In the genomic region with DNA sequence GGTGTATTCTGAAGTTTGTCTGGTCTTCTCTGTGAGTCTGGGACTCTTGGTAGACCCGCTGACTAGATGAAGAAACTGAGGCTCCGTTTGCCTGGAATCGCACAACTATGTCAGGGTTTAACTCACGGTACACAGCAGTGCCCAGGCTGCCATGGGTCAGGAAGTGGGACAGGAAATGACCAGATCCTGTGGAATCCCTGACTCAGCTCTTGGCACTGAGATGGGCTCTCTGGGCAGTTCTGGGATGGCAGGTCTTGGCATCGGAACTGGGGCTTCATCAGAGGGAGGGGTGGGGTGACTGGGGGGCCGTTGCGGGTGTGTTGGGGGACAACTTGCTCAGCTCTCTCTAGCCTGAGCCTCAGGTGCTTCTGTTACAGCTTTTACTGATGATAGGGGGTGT, we compare ENCODE assay signal across 9 mouse cellular contexts. TPM values are rescaled to one million over a fixed set of nuclear protein-coding genes. Genes with fewer than 3 reads are reported as not detected.
DNase-seq lines count a peak whose midpoint lies in the region; ATAC-seq and TF ChIP-seq lines count a peak whose summit lies in the region.
"Had no signal": no experiment of that assay in that cellular context is flagged by ENCODE, and none has a peak within 500 bp of the region (broad histone marks: within the 10 kb centered on the region; RNA-seq: fewer than 3 reads in every experiment).

No protein-coding gene starts in this region.

- 59% methylated on average over 7 of the region's 7 CpGs for WGBS in heart, embryonic 11.5 days (ENCODE audit: insufficient replicate concordance)

- peak; percentile 93 for DNase-seq in 3T3-L1 (ENCODE audit: low read depth, low spot score)
- DNase-seq in MEL (ENCODE audit: low read depth, low spot score): no peak
- peak; percentile 79 to 87 for DNase-seq in kidney, postnatal 25 days
- DNase-seq in left cerebral cortex, postnatal 10 days (ENCODE audit: extremely low spot score in 1 of 2, low spot score in 2 of 2): no peak
- DNase-seq in layer of hippocampus, adult 8-10 months (ENCODE audit: low spot score in 2 of 2): no peak
- no peak for DNase-seq in embryo, embryonic 11 days

- no peaks in the 10 kb centered on the region for H3K79me2 ChIP-seq in MEL (ENCODE audit: control insufficient read depth, insufficient read depth, low read length, poor library complexity)

- no peak for TF ChIP-seq RAD21 in MEL (IDR thresholded peaks at IDR 0.05; ENCODE audit: low read depth, low read length)

- H3K27ac ChIP-seq in MEL (ENCODE audit: control insufficient read depth, low read depth, low read length): peak overlapping the region; percentile 24
- H3K27ac ChIP-seq in heart, embryonic 11.5 days (ENCODE audit: low read depth, low read length): peak overlapping the region; percentile 93

- no peak overlapping the region for H3K9ac ChIP-seq in MEL (ENCODE audit: control insufficient read depth, low read depth, low read length, poor library complexity, severe bottlenecking)
- H3K9ac ChIP-seq in heart, embryonic 11.5 days (ENCODE audit: low read depth, low read length): peak overlapping the region; percentile 35; the same call in 1 of the 2 replicates
- H3K9ac ChIP-seq: limb, embryonic 13.5 days had no signal

- no peak for ATAC-seq in heart, embryonic 11.5 days (replicated peaks; ENCODE audit: insufficient number of reproducible peaks, low FRiP score, low TSS enrichment)
- ATAC-seq in erythroblast, adult 5-6 weeks (replicated peaks; ENCODE audit: low FRiP score, poor library complexity, severe bottlenecking): no peak

- H3K4me2 ChIP-seq in heart, embryonic 11.5 days: peak overlapping the region; percentile 46; the same call in 1 of the 2 replicates
- H3K4me2 ChIP-seq: limb, embryonic 13.5 days had no signal

- H3K36me3 ChIP-seq in MEL (ENCODE audit: control insufficient read depth in 1 of 2, insufficient read depth in 2 of 2, low read length in 2 of 2): peaks cover 0 to 29% of the 10 kb centered on the region in 2 experiments; a peak in 2 of 4 replicates
- peaks cover 3% of the 10 kb centered on the region; the same call in 1 of the 2 replicates for H3K36me3 ChIP-seq in heart, embryonic 11.5 days (ENCODE audit: control insufficient read depth, insufficient read depth, low read length)

- H3K9me3 ChIP-seq in MEL (replicated peaks; ENCODE audit: insufficient read depth, low read length): no peaks in the 10 kb centered on the region
- H3K9me3 ChIP-seq in heart, embryonic 11.5 days (replicated peaks; ENCODE audit: control insufficient read depth, low read length): no peaks in the 10 kb centered on the region
- H3K9me3 ChIP-seq: limb, embryonic 13.5 days had no signal

- no peak for TF ChIP-seq EP300 in MEL (IDR thresholded peaks at IDR 0.05; ENCODE audit: low read depth in 1 of 2, low read length in 2 of 2)

- H3K4me3 ChIP-seq in MEL (ENCODE audit: control insufficient read depth in 1 of 2, insufficient read depth in 1 of 2, low read depth in 2 of 2, low read length in 2 of 2): no peak overlapping the region
- no peak overlapping the region for H3K4me3 ChIP-seq in heart, embryonic 11.5 days (ENCODE audit: low read depth, low read length)
- H3K4me3 ChIP-seq: limb, embryonic 13.5 days had no signal

- no peak for TF ChIP-seq POLR2A in MEL (IDR thresholded peaks at IDR 0.05; ENCODE audit: control insufficient read depth in 1 of 2, insufficient read depth in 1 of 2, low read depth in 1 of 2, low read length in 2 of 2, poor library complexity in 1 of 2)

- H3K4me1 ChIP-seq in MEL (ENCODE audit: control insufficient read depth in 1 of 2, insufficient read depth in 2 of 2, low read length in 2 of 2): peaks cover 13 to 40% of the 10 kb centered on the region in 2 experiments
- peaks cover 68% of the 10 kb centered on the region for H3K4me1 ChIP-seq in heart, embryonic 11.5 days (ENCODE audit: control insufficient read depth, insufficient read depth, low read length)

- no peak for TF ChIP-seq CTCF in MEL (IDR thresholded peaks at IDR 0.05 in 2 of 3, conservative IDR thresholded peaks at IDR 0.05 in 1 of 3; ENCODE audit: control insufficient read depth in 1 of 3, insufficient read depth in 1 of 3, low read depth in 2 of 3, low read length in 3 of 3, poor library complexity in 1 of 3, severe bottlenecking in 1 of 3)

- H3K27me3 ChIP-seq in MEL (ENCODE audit: control insufficient read depth in 1 of 2, insufficient read depth in 2 of 2, low read length in 2 of 2): no peaks in the 10 kb centered on the region
- no peaks in the 10 kb centered on the region for H3K27me3 ChIP-seq in heart, embryonic 11.5 days (ENCODE audit: control insufficient read depth, insufficient read depth, low read length)
- H3K27me3 ChIP-seq: limb, embryonic 13.5 days had no signal

- intact Hi-C loops in left cerebral cortex, postnatal 10 days (cut with DNase I): no loop called here

TF ChIP-seq in MEL, 35 proteins besides CTCF, POLR2A, EP300 and RAD21:
- TF ChIP-seq GATA1 (IDR thresholded peaks at IDR 0.05; ENCODE audit: low read depth, low read length): no peak
- no peak for TF ChIP-seq ZC3H11A (IDR thresholded peaks at IDR 0.05; ENCODE audit: low read depth, low read length)
- TF ChIP-seq POLR2AphosphoS5 (IDR thresholded peaks at IDR 0.05; ENCODE audit: borderline replicate concordance, low read depth, low read length): no peak
- no peak for TF ChIP-seq JUND (IDR thresholded peaks at IDR 0.05; ENCODE audit: low read depth, low read length)
- no peak for TF ChIP-seq CHD1 (IDR thresholded peaks at IDR 0.05; ENCODE audit: low read depth, low read length)
- no peak for TF ChIP-seq ZKSCAN1 (IDR thresholded peaks at IDR 0.05; ENCODE audit: low read depth, low read length)
- no peak for TF ChIP-seq GABPA (IDR thresholded peaks at IDR 0.05; ENCODE audit: low read depth, low read length)
- no peak for TF ChIP-seq ZMIZ1 (IDR thresholded peaks at IDR 0.05; ENCODE audit: low read depth, low read length)
- no peak for TF ChIP-seq RCOR1 (IDR thresholded peaks at IDR 0.05; ENCODE audit: low read depth, low read length)
- TF ChIP-seq MEF2A (IDR thresholded peaks at IDR 0.05; ENCODE audit: extremely low read depth, insufficient replicate concordance, low read depth, low read length, poor library complexity, severe bottlenecking): no peak
- TF ChIP-seq TCF12 (IDR thresholded peaks at IDR 0.05; ENCODE audit: low read depth, low read length): no peak
- no peak for TF ChIP-seq MAX (IDR thresholded peaks at IDR 0.05; ENCODE audit: low read length)
- TF ChIP-seq NELFE (IDR thresholded peaks at IDR 0.05; ENCODE audit: low read depth, low read length): no peak

RNA-seq across cellular contexts. Expression of a gene that starts 10.0 kb away (rescaled TPM):
- 2.3 and 2.5 TPM in 2 replicates for total RNA-seq in MEL (2012; rRNA removed)
- polyA plus RNA-seq in MEL (2012; ENCODE audit: insufficient read depth in 1 of 2, insufficient read length in 2 of 2, low read depth in 1 of 2, low replicate concordance in 2 of 2, missing spikeins in 1 of 2): 1 to 10 TPM in 1 of 2 experiments, not detected in 1; 5.9 TPM
- polyA plus RNA-seq in heart, embryonic 11.5 days (2014; fragmentation: Nextera tagmentation; extraction: Ambion mirVana): 3.1 and 3.6 TPM in 2 replicates
- 1 to 10 TPM; 1.9 TPM for total RNA-seq in left cerebral cortex, postnatal 10 days (2021)
- total RNA-seq in layer of hippocampus, adult 8-10 months (2022): 1 to 10 TPM; 1.3 to 2.7 (median 2.2) TPM
- total RNA-seq in erythroblast, adult 5-6 weeks (2015; ENCODE audit: low replicate concordance): not detected in 2 replicates
- 0.14 TPM in 1 of 2 replicates, not detected in the other for total RNA-seq in erythroblast, adult 5-6 weeks (2017; ENCODE audit: low replicate concordance)

RNA-seq across cellular contexts. Expression of a gene that starts 56.9 kb away (rescaled TPM):
- not detected in 2 replicates for total RNA-seq in MEL (2012; rRNA removed)
- polyA plus RNA-seq in MEL (2012; ENCODE audit: insufficient read depth in 1 of 2, insufficient read length in 2 of 2, low read depth in 1 of 2, low replicate concordance in 2 of 2, missing spikeins in 1 of 2): not detected
- 1.00 and 1.0 TPM in 2 replicates for polyA plus RNA-seq in heart, embryonic 11.5 days (2014; fragmentation: Nextera tagmentation; extraction: Ambion mirVana)
- total RNA-seq in left cerebral cortex, postnatal 10 days (2021): 10 to 100 TPM; 10.8 to 12.1 TPM
- total RNA-seq in layer of hippocampus, adult 8-10 months (2022): 1 to 10 TPM; 2.4 to 3.6 (median 2.8) TPM
- total RNA-seq in erythroblast, adult 5-6 weeks (2015; ENCODE audit: low replicate concordance): not detected in 2 replicates
- total RNA-seq in erythroblast, adult 5-6 weeks (2017; ENCODE audit: low replicate concordance): not detected in 2 replicates

Comparison
In these comparisons a context has a peak if more than half of its experiments do, and no peak if none do; other contexts are left out.
1. DNase-seq: peak in 3T3-L1 (single experiment) and kidney, postnatal 25 days (2 of 2); none in MEL (single experiment), left cerebral cortex, postnatal 10 days (0 of 2), layer of hippocampus, adult 8-10 months (0 of 2) and embryo, embryonic 11 days (single experiment).